Mouse (Mus musculus): ENCODE measurements at regions not wholly inside any gene's neighbourhood (a gene's known extent, or its start where the extent isn't known, plus 50 kb on each side); places are given as distances from the start of the nearest gene placed in this dataset.

DNA sequence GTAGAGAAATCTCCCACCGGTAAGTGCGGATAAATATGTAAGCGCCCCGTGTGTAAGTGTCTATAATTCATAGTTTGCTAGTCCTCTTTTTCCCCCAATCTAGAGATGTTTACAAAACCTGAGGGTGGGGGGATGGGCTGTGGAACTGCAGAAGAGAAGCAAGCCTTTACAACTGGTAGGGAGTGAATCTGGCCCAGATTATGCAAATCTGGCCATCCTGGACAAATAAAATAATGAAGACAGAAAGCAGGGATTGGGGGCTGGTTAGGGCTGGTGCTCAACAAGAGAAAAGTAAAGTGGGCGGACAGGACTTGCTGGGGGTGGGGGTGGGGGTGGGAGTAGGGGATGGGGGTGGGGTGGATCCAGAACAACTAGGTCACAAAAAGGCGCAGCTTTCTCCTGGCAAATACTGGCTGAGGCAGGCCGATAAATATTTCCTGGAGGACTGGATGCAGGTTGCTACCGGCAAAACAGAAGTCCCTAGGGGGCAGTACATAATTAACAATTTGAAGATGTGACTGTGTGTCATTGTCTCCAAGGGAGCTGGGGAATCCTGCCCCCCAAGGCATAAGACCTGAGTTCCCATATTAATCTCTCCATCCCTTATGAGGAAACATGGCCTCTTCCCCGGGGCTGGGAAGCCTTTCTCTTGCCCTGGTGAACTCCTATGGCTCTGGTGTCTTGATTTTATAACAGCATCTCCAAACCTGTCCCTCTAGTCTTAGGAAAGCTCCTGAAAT is 162.1 kb downstream of the Cdca7 start:
- TF ChIP-seq POLR2A (IDR thresholded peaks at IDR 0.05; ENCODE audit: low read depth, low read length) (no peak), CTCF (IDR thresholded peaks at IDR 0.05; ENCODE audit: borderline replicate concordance, insufficient read depth, low read length) (no peak)

Data from embryonic fibroblast, embryonic 13.5 days (primary cell).